Mouse (Mus musculus): ENCODE measurements around the gene Rnf11. TPM values are rescaled to one million over a fixed set of nuclear protein-coding genes. Genes with fewer than 3 reads are reported as not detected.

Gene Rnf11
- polyA plus RNA-seq, 1 experiment from 2014 or later = 51.7 TPM

DNA sequence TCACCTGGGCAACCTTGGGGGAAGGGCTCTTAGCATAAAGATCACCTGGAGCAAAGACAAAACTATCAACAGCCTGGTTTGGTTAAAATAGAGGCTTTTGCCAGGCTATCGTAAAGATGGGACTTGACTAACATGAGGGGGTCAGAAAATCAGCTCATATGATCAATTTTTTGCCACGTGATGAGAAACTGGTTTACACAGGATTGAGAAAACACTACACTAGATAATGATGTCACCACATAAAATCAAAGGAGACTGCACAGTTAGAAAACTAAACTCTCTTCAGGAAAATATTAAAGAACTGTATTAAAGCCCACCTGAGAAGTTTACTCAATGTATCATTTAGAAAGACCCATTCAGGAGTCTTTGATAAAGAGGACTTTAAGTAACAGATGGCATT lies 9.4 kb downstream of the Rnf11 start:
- ATAC-seq (no peak), DNase-seq (ENCODE audit: low spot score) (no peak)
- H3K4me1 ChIP-seq (ENCODE audit: insufficient read depth, low read depth, low read length) = peaks cover 4% of the 10 kb centered on the region
- no peak overlapping the region for H3K27ac ChIP-seq (ENCODE audit: low read length)
- 31% methylated on average over 2 of the region's 2 CpGs for WGBS
- no peaks in the 10 kb centered on the region for H3K27me3 ChIP-seq (replicated peaks; ENCODE audit: insufficient read depth, low read length)
- peak overlapping the region; percentile 70 for H3K4me2 ChIP-seq (replicated peaks; ENCODE audit: low read depth, low read length)
- peak overlapping the region; percentile 98 for H3K4me3 ChIP-seq (ENCODE audit: low read depth, low read length)
- TF ChIP-seq CTCF (IDR thresholded peaks at IDR 0.05) (no peak), EP300 (IDR thresholded peaks at IDR 0.05) (no peak)
- H3K9me3 ChIP-seq (ENCODE audit: low read length) = no peaks in the 10 kb centered on the region
- peak overlapping the region; percentile 97; the same call in 1 of the 2 replicates for H3K9ac ChIP-seq (replicated peaks; ENCODE audit: low read depth)
- H3K36me3 ChIP-seq (ENCODE audit: insufficient read depth, low read length) = no peaks in the 10 kb centered on the region

DNA sequence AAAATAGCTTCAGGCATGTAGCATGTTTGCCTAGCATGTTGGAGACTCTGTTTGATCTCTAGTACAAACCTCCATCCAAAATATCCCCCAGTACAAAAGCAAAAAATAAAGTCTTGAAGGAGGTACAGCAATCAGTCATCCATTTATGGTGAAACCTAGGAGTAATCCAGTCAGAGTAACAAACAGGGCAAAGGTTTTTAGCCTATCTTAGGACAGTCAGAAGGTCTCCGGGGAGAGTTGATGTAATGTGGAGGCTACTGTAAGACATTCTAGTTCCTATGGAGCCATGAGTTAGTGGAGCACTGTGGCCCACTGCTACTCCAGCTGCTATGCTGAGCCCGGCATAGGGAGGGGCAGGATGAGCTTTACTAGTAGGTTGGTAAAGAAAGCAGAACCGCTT lies 12.0 kb downstream of the Rnf11 start:
- Histone ChIP-seq H3K27me3 (replicated peaks; ENCODE audit: insufficient read depth, low read length) (no peaks in the 10 kb centered on the region), H3K4me2 (replicated peaks; ENCODE audit: low read depth, low read length) (no peak overlapping the region), H3K36me3 (ENCODE audit: insufficient read depth, low read length) (no peaks in the 10 kb centered on the region), H3K9me3 (ENCODE audit: low read length) (no peaks in the 10 kb centered on the region), H3K4me3 (ENCODE audit: low read depth, low read length) (no peak overlapping the region), H3K27ac (ENCODE audit: low read length) (no peak overlapping the region), H3K4me1 (ENCODE audit: insufficient read depth, low read depth, low read length) (peaks cover 4% of the 10 kb centered on the region), H3K9ac (replicated peaks; ENCODE audit: low read depth) (no peak overlapping the region)
- TF ChIP-seq EP300 (IDR thresholded peaks at IDR 0.05) (no peak), CTCF (IDR thresholded peaks at IDR 0.05) (no peak)
- WGBS = 86% methylated on average over 3 of the region's 3 CpGs
- DNase-seq (ENCODE audit: low spot score) (no peak), ATAC-seq (no peak)

DNA sequence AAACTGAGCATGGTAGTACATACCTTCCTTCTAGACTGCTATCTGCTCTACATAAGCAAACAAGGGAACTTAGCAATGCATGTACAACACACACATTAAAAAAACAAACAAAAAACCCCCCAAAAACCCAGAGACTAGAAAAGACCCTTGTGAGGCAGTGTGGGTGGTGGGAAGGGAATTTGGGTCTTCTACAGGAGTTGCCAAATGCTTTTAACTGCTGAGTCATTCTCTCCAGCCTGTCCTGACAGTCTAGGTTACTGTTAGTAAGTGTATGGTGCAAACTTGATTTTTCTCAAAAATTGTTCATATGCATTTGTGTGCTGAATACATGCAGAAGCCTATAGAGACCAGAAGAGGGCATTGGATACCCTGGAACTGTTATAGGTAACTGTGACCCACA lies 12.9 kb downstream of the Rnf11 start:
- ATAC-seq = no peak
- TF ChIP-seq EP300 (IDR thresholded peaks at IDR 0.05) (no peak), CTCF (IDR thresholded peaks at IDR 0.05) (peak; percentile 2; the same call in 1 of the 2 replicates)

DNA sequence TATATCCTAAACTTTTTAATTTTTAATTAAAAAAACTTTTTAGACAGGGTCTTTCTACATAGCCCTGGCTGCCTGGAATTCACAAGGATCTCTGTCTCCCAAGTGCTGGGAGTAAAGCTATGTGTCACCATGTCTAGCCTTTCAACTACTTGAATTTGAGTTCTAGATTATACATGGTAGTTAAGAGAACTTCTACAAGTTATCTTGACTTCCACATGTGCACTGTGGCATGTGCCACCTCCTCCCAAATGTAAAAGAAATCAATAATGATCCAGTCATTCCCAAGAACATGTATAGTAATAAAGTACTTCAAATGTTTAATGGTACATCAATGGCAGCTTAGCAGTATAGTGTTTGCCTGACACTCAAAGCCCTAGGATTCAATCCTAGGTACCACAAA lies 16.8 kb downstream of the Rnf11 start:
- DNase-seq (ENCODE audit: low spot score) = no peak
- H3K36me3 ChIP-seq (ENCODE audit: insufficient read depth, low read length) = no peaks in the 10 kb centered on the region
- no peaks in the 10 kb centered on the region for H3K9me3 ChIP-seq (ENCODE audit: low read length)
- H3K4me1 ChIP-seq (ENCODE audit: insufficient read depth, low read depth, low read length) = no peaks in the 10 kb centered on the region
- TF ChIP-seq CTCF (IDR thresholded peaks at IDR 0.05) (no peak), EP300 (IDR thresholded peaks at IDR 0.05) (no peak)
- no peak overlapping the region for H3K9ac ChIP-seq (replicated peaks; ENCODE audit: low read depth)
- H3K27ac ChIP-seq (ENCODE audit: low read length) = no peak overlapping the region
- no peak for ATAC-seq
- no peak overlapping the region for H3K4me2 ChIP-seq (replicated peaks; ENCODE audit: low read depth, low read length)
- H3K27me3 ChIP-seq (replicated peaks; ENCODE audit: insufficient read depth, low read length) = no peaks in the 10 kb centered on the region
- H3K4me3 ChIP-seq (ENCODE audit: low read depth, low read length) = no peak overlapping the region

More for the DNA sequence above, 12.9 kb downstream of the Rnf11 start:
- no peaks in the 10 kb centered on the region for H3K36me3 ChIP-seq (ENCODE audit: insufficient read depth, low read length)
- H3K4me1 ChIP-seq (ENCODE audit: insufficient read depth, low read depth, low read length) = peaks cover 4% of the 10 kb centered on the region
- H3K4me3 ChIP-seq (ENCODE audit: low read depth, low read length) = no peak overlapping the region
- H3K9ac ChIP-seq (replicated peaks; ENCODE audit: low read depth) = no peak overlapping the region
- no peak overlapping the region for H3K4me2 ChIP-seq (replicated peaks; ENCODE audit: low read depth, low read length)
- H3K27ac ChIP-seq (ENCODE audit: low read length) = no peak overlapping the region
- no peaks in the 10 kb centered on the region for H3K27me3 ChIP-seq (replicated peaks; ENCODE audit: insufficient read depth, low read length)
- DNase-seq (ENCODE audit: low spot score) = no peak
- no peaks in the 10 kb centered on the region for H3K9me3 ChIP-seq (ENCODE audit: low read length)

DNA sequence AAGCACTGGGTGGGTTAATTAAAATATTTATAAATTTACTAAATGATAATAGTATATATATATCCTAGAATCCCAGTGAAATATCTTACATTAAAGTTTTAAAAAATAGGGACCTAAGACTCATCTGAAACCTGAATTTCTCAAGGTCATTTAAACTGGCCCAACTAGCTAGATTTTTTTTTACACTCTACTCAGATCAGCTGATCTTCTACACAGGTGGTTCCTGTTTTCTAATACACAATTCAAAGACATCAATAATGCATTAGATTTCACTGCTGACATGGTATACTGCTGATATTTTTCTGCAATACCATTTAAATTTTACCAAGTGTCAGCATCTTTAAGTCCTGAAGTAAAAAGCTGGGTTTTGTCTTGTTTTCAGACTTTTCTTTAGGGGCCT lies 20.6 kb downstream of the Rnf11 start:
- H3K4me2 ChIP-seq (replicated peaks; ENCODE audit: low read depth, low read length) = no peak overlapping the region
- no peak overlapping the region for H3K27ac ChIP-seq (ENCODE audit: low read length)
- no peaks in the 10 kb centered on the region; the same call in 1 of the 2 replicates for H3K4me1 ChIP-seq (ENCODE audit: insufficient read depth, low read depth, low read length)
- no peak for TF ChIP-seq EP300 (IDR thresholded peaks at IDR 0.05)
- TF ChIP-seq CTCF (IDR thresholded peaks at IDR 0.05) = no peak
- H3K9ac ChIP-seq (replicated peaks; ENCODE audit: low read depth) = no peak overlapping the region
- no peaks in the 10 kb centered on the region for H3K36me3 ChIP-seq (ENCODE audit: insufficient read depth, low read length)
- H3K9me3 ChIP-seq (ENCODE audit: low read length) = no peaks in the 10 kb centered on the region
- no peak for DNase-seq (ENCODE audit: low spot score)
- H3K4me3 ChIP-seq (ENCODE audit: low read depth, low read length) = no peak overlapping the region
- ATAC-seq = no peak
- H3K27me3 ChIP-seq (replicated peaks; ENCODE audit: insufficient read depth, low read length) = no peaks in the 10 kb centered on the region

DNA sequence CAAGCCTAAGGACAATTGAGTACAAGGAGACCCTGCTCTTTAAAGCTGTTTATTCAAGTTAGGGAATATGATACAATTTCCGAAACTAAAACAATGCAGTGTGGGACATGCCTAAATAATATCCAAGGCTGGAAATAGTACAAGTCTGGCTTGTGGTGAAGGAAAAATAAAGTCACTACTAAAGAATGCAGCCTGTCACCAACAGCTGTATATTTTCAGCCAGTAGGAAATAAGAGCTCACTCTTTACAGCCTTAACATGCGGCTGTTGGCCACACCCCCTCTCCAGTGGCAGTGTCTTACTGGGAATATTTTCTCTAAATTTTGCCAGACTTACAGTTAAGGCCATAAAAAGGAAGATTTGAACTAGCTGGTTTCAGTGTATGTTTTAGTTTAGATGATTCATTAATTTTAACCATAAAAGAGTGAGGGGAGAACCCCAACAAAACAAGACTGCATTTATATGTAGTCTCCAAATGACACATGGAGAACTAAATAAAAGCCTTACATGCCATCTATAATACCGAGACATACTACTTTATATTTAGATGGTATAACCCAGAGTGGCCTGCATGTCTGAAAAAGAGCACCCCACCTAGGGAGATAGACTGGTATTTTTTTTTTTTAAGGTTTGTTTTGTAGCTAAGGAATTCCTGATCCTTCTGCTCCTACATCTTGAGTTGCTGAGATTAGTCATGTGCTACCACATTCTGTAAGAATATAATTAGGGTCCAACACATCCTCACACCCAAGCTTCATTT lies 23.9 kb downstream of the Rnf11 start:
- Histone ChIP-seq H3K9me3 (ENCODE audit: low read length) (no peaks in the 10 kb centered on the region), H3K4me1 (ENCODE audit: insufficient read depth, low read depth, low read length) (no peaks in the 10 kb centered on the region; the same call in 1 of the 2 replicates), H3K4me2 (replicated peaks; ENCODE audit: low read depth, low read length) (0 out of 2 replicates have a peak overlapping the region, but pooled peaks have one; percentile 29), H3K36me3 (ENCODE audit: insufficient read depth, low read length) (no peaks in the 10 kb centered on the region), H3K27me3 (replicated peaks; ENCODE audit: insufficient read depth, low read length) (no peaks in the 10 kb centered on the region), H3K27ac (ENCODE audit: low read length) (peak overlapping the region; percentile 71), H3K9ac (replicated peaks; ENCODE audit: low read depth) (no peak overlapping the region), H3K4me3 (ENCODE audit: low read depth, low read length) (no peak overlapping the region)
- WGBS = 30% methylated on average over 3 of the region's 3 CpGs
- peak; percentile 82 for TF ChIP-seq EP300 (IDR thresholded peaks at IDR 0.05)
- no peak for TF ChIP-seq CTCF (IDR thresholded peaks at IDR 0.05)
- ATAC-seq (peak; percentile 97), DNase-seq (ENCODE audit: low spot score) (peak; percentile 94)
